Mouse (Mus musculus) stomach, embryonic 14.5 days (tissue): ENCODE measurements around the gene Meis1. TPM values are rescaled to one million over a fixed set of nuclear protein-coding genes. Genes with fewer than 3 reads are reported as not detected.

Experiments
- ATAC-seq: fragments of 200-750 bp; cut with Nextera tagmentation; 2 replicates; pipeline ENCODE4 v1.8.0; 2017; ENCODE audit warnings: low read depth, moderate TSS enrichment; ENCODE audit not compliant: insufficient number of reproducible peaks, insufficient read depth, low FRiP score
- H3K27ac ChIP-seq: fragments of 300-500 bp; sonication (generic); 2 replicates; pipeline ENCODE4 v1.5.1; 2014; ENCODE audit warnings: mild to moderate bottlenecking, low read length, moderate library complexity, mixed read lengths
- H3K27me3 ChIP-seq: fragments of 300-500 bp; sonication (generic); 2 replicates; pipeline ENCODE4 v1.6.1; 2014; ENCODE audit warnings: low read length, control low read depth, mixed read lengths; ENCODE audit not compliant: control insufficient read depth, insufficient read depth
- H3K36me3 ChIP-seq: fragments of 300-500 bp; sonication (generic); 2 replicates; pipeline ENCODE4 v1.6.1; 2014; ENCODE audit warnings: mild to moderate bottlenecking, control low read depth, low read length, moderate library complexity, mixed read lengths; ENCODE audit not compliant: control insufficient read depth, insufficient read depth
- H3K4me1 ChIP-seq: fragments of 300-500 bp; sonication (generic); 2 replicates; pipeline ENCODE4 v1.6.1; 2014; ENCODE audit warnings: low read length, control low read depth, mixed read lengths; ENCODE audit not compliant: control insufficient read depth, insufficient read depth
- H3K4me2 ChIP-seq: fragments of 300-500 bp; sonication (generic); replicated peaks from 2 replicates; pipeline ENCODE4 v1.6.1; 2014; ENCODE audit warnings: low read depth, low read length, control low read depth
- H3K4me3 ChIP-seq: fragments of 300-500 bp; sonication (generic); 2 replicates; pipeline ENCODE4 v1.5.1; 2014; ENCODE audit warnings: low read depth, low read length, control low read depth
- H3K9ac ChIP-seq: fragments of 300-500 bp; sonication (generic); replicated peaks from 2 replicates; pipeline ENCODE4 v1.6.1; 2014; ENCODE audit warnings: low read depth, mild to moderate bottlenecking, control low read depth, low read length, moderate library complexity, mixed read lengths
- H3K9me3 ChIP-seq: fragments of 300-500 bp; sonication (generic); 2 replicates; pipeline ENCODE4 v1.6.1; 2016; ENCODE audit warnings: low read depth, low read length, control low read depth; ENCODE audit not compliant: control insufficient read depth
- WGBS: fragments of 180-500 bp; shearing (Covaris S2); extraction: QIAGEN DNeasy Blood & Tissue Kit; methylation state at CpG from one replicate; pipeline ENCODE4 v1.1.7; 2014; 5-methylcytosine and 5-hydroxymethylcytosine counted together
- polyA plus RNA-seq: library from polyadenylated mRNA; unstranded; fragments of >200 nt; fragmentation: Nextera tagmentation; extraction: Ambion mirVana; gene quantifications from 2 replicates; pipeline ENCODE4 v1.2.1, GENCODE M21; 2014

Meis1 gene
- polyA plus RNA-seq, 1 experiment from 2014 or later, result 155 TPM

- peaks cover 3% of the 10 kb centered on the region; the same call in 1 of the 2 replicates for H3K4me1 ChIP-seq
- H3K36me3 ChIP-seq, result no peaks in the 10 kb centered on the region
- H3K9me3 ChIP-seq, result peaks cover 6% of the 10 kb centered on the region; the same call in 1 of the 2 replicates
- no peak overlapping the region for H3K4me2 ChIP-seq
- no peak for ATAC-seq
- no peaks in the 10 kb centered on the region for H3K27me3 ChIP-seq
- H3K9ac ChIP-seq, result no peak overlapping the region
- WGBS, result 57% methylated on average over 2 of the region's 2 CpGs
- no peak overlapping the region for H3K27ac ChIP-seq
- no peak overlapping the region for H3K4me3 ChIP-seq
Measured at GRCm38 (mm10) chr11:18867665-18868064, 151.1 kb downstream of the Meis1 start.

- Histone ChIP-seq H3K4me2 (no peak overlapping the region), H3K27ac (peak overlapping the region; percentile 23)
- no peak for ATAC-seq
Measured at GRCm38 (mm10) chr11:18866198-18866836, 152.5 kb downstream of the Meis1 start.

DNA sequence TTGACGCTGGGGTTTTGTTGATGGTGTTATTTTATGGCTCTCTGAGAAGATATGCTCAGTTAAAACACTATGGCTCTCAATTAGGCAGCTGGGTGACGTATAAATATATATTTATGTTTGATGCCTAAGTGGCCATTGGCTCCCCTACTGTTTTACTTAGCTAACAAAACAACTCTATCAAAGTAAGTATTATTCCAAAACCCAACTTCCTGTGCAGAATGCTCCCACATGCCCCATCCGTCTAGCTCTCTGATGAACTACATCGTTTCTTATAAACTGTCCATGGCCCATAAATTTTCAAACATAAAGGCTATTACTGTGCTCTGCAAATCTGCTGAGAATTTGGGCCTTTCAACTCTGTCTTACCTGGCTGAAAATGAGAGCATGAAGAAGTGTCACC is 168.0 kb downstream of the Meis1 start:
- no peaks in the 10 kb centered on the region for H3K27me3 ChIP-seq
- H3K4me2 ChIP-seq, result no peak overlapping the region
- no peaks in the 10 kb centered on the region for H3K9me3 ChIP-seq
- no peak overlapping the region for H3K27ac ChIP-seq
- no peaks in the 10 kb centered on the region for H3K4me1 ChIP-seq
- WGBS, result 56% methylated on average over 4 of the region's 4 CpGs
- ATAC-seq, result no peak
- no peak overlapping the region for H3K4me3 ChIP-seq
- H3K36me3 ChIP-seq, result no peaks in the 10 kb centered on the region
- no peak overlapping the region for H3K9ac ChIP-seq

More at GRCm38 (mm10) chr11:18866198-18866836, 152.5 kb downstream of the Meis1 start:
- H3K4me3 ChIP-seq, result no peak overlapping the region
- peaks cover 6% of the 10 kb centered on the region; the same call in 1 of the 2 replicates for H3K9me3 ChIP-seq
- no peak overlapping the region for H3K9ac ChIP-seq
- H3K27me3 ChIP-seq, result no peaks in the 10 kb centered on the region
- H3K4me1 ChIP-seq, result peaks cover 3% of the 10 kb centered on the region; the same call in 1 of the 2 replicates
- 24% methylated on average over 6 of the region's 6 CpGs for WGBS
- H3K36me3 ChIP-seq, result no peaks in the 10 kb centered on the region

DNA sequence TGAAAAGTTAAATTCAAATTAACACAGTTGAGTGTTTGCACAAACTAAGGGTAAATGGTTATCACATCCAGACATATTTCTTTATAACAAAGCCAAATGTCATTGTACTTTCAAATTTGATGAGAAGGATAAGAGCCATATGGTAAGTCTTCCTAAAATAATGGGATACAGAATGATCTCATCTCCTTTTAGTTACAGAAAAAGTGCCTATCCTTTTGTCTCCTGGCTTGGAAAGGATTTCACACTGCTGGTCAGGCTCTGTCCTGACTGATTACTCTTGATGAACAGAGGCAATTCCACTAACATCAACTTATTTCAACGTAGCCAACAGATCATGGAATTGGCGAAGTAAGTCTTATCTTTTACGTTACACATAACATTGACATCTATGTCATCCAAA is 171.1 kb downstream of the Meis1 start:
- no peaks in the 10 kb centered on the region; the same call in 1 of the 2 replicates for H3K9me3 ChIP-seq
- H3K27me3 ChIP-seq, result no peaks in the 10 kb centered on the region
- no peak overlapping the region for H3K27ac ChIP-seq
- no peak for ATAC-seq
- no peaks in the 10 kb centered on the region for H3K4me1 ChIP-seq
- H3K36me3 ChIP-seq, result no peaks in the 10 kb centered on the region
- 84% methylated on average over 3 of the region's 3 CpGs for WGBS
- H3K4me3 ChIP-seq, result no peak overlapping the region
- H3K4me2 ChIP-seq, result no peak overlapping the region
- H3K9ac ChIP-seq, result no peak overlapping the region

DNA sequence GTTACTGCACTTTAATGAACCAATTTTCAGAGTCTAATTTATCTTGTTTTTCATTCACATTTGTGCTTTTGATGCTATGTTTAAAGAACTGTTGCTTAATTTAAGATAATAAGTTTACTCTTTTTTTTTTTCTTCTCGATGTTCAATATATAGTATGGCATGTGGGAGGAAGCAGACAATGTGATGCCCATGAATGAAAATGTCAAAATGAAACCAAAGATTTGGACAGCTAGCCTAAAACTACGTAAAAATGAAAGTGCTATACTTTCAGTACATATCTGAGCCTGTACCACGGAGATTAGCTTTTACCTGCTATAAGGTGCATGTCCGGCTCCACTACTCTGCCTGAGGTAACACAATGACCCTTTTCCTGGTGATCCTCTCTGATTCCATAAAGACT is 172.3 kb downstream of the Meis1 start:
- Histone ChIP-seq H3K9me3 (no peaks in the 10 kb centered on the region; the same call in 1 of the 2 replicates), H3K27me3 (no peaks in the 10 kb centered on the region), H3K9ac (no peak overlapping the region), H3K36me3 (no peaks in the 10 kb centered on the region), H3K4me1 (no peaks in the 10 kb centered on the region), H3K4me2 (no peak overlapping the region), H3K27ac (no peak overlapping the region), H3K4me3 (no peak overlapping the region)
- no peak for ATAC-seq
- 87% methylated on average over 4 of the region's 4 CpGs for WGBS

DNA sequence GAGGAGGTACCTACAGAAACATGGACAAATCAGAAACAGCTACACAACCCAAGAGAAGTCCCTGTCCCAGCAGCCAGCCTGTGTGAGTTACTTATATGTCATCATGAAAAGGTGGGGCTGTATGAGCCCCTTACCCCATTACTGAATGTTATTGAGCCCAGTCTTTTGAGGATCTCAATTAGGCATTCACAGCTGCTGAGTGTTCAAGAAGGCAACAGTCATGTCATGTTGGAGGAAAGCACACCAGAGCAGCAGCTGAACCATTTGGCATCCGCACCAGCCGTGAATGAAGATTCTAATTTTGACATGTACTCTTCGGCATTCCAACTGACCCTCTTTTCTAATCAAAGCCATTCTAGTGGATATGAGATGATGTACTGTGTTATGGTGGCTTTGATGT is 172.9 kb downstream of the Meis1 start:
- Histone ChIP-seq H3K4me3 (no peak overlapping the region), H3K9me3 (no peaks in the 10 kb centered on the region; the same call in 1 of the 2 replicates), H3K4me2 (no peak overlapping the region), H3K9ac (no peak overlapping the region), H3K36me3 (no peaks in the 10 kb centered on the region), H3K27me3 (no peaks in the 10 kb centered on the region), H3K27ac (no peak overlapping the region; the same call in 1 of the 2 replicates), H3K4me1 (no peaks in the 10 kb centered on the region)
- 86% methylated on average over 3 of the region's 3 CpGs for WGBS
- 0 out of 2 replicates have a peak, but pooled peaks have one; percentile 18 for ATAC-seq

- Histone ChIP-seq H3K4me1 (no peaks in the 10 kb centered on the region), H3K9me3 (no peaks in the 10 kb centered on the region; the same call in 1 of the 2 replicates), H3K4me2 (no peak overlapping the region), H3K4me3 (no peak overlapping the region), H3K9ac (no peak overlapping the region), H3K27me3 (no peaks in the 10 kb centered on the region), H3K36me3 (no peaks in the 10 kb centered on the region), H3K27ac (no peak overlapping the region)
- 66% methylated on average over 6 of the region's 6 CpGs for WGBS
- 0 out of 2 replicates have a peak, but pooled peaks have one; percentile 33 for ATAC-seq
Measured at GRCm38 (mm10) chr11:18845466-18845865, 173.3 kb downstream of the Meis1 start.

GRCm38 (mm10) chr11:18830087-18830486 is 188.7 kb downstream of the Meis1 start:
- Histone ChIP-seq H3K4me3 (no peak overlapping the region), H3K4me2 (no peak overlapping the region), H3K9ac (no peak overlapping the region), H3K36me3 (no peaks in the 10 kb centered on the region), H3K9me3 (no peaks in the 10 kb centered on the region), H3K27me3 (no peaks in the 10 kb centered on the region), H3K4me1 (no peaks in the 10 kb centered on the region), H3K27ac (no peak overlapping the region)
- no peak for ATAC-seq
